In genomic region chr5:23387313-23387666, GRCm38 (mm10) we compare ENCODE assay signal across 8 mouse cellular contexts. TPM values are rescaled to one million over a fixed set of nuclear protein-coding genes. Genes with fewer than 3 reads are reported as not detected.
A peak's percentile ranks its signal among the peaks of the same experiment; 100 is the strongest.
DNase-seq lines count a peak whose midpoint lies in the region; ATAC-seq and TF ChIP-seq lines count a peak whose summit lies in the region.

No protein-coding gene starts in this region.

- no peak overlapping the region for H3K9ac ChIP-seq in lung, embryonic 15.5 days
- H3K9ac ChIP-seq in forebrain, embryonic 13.5 days, result peak overlapping the region; percentile 65; the same call in 1 of the 2 replicates
- H3K9ac ChIP-seq in intestine, postnatal 0 days (ENCODE audit: low read depth, low read length), result no peak overlapping the region
- no peak overlapping the region for H3K9ac ChIP-seq in neural tube, embryonic 13.5 days

- DNase-seq in lung, postnatal 14 days, result no peak
- no peak for DNase-seq in cerebellum, postnatal 36 days
- DNase-seq in left cerebral cortex, adult 9 months (ENCODE audit: low spot score in 2 of 2), result no peak
- DNase-seq in lung, adult 2 months, result no peak

- H3K4me1 ChIP-seq in lung, embryonic 15.5 days, result peaks cover 20% of the 10 kb centered on the region
- peaks cover 13% of the 10 kb centered on the region for H3K4me1 ChIP-seq in forebrain, embryonic 13.5 days
- H3K4me1 ChIP-seq in intestine, postnatal 0 days (replicated peaks; ENCODE audit: control insufficient read depth, insufficient read depth, low read length), result no peaks in the 10 kb centered on the region
- H3K4me1 ChIP-seq in neural tube, embryonic 13.5 days (replicated peaks), result peaks cover 32% of the 10 kb centered on the region
- peaks cover 8% of the 10 kb centered on the region for H3K4me1 ChIP-seq in lung, adult 2 months (ENCODE audit: control insufficient read depth, insufficient read depth, low read length)

- H3K9me3 ChIP-seq in lung, embryonic 15.5 days, result no peaks in the 10 kb centered on the region
- no peaks in the 10 kb centered on the region for H3K9me3 ChIP-seq in forebrain, embryonic 13.5 days (replicated peaks)
- no peaks in the 10 kb centered on the region for H3K9me3 ChIP-seq in intestine, postnatal 0 days (ENCODE audit: control insufficient read depth)
- H3K9me3 ChIP-seq in neural tube, embryonic 13.5 days, result no peaks in the 10 kb centered on the region

- no peak for TF ChIP-seq CTCF in intestine, postnatal 0 days (IDR thresholded peaks at IDR 0.05; ENCODE audit: low read depth)
- TF ChIP-seq CTCF in lung, adult 2 months (IDR thresholded peaks at IDR 0.05; ENCODE audit: insufficient read depth, low read length), result no peak

- no peaks in the 10 kb centered on the region for H3K27me3 ChIP-seq in lung, embryonic 15.5 days
- no peaks in the 10 kb centered on the region for H3K27me3 ChIP-seq in forebrain, embryonic 13.5 days
- no peaks in the 10 kb centered on the region for H3K27me3 ChIP-seq in intestine, postnatal 0 days (replicated peaks; ENCODE audit: control insufficient read depth, insufficient read depth, low read length)
- H3K27me3 ChIP-seq in neural tube, embryonic 13.5 days, result no peaks in the 10 kb centered on the region

- H3K36me3 ChIP-seq in lung, embryonic 15.5 days, result no peaks in the 10 kb centered on the region
- no peaks in the 10 kb centered on the region for H3K36me3 ChIP-seq in forebrain, embryonic 13.5 days (ENCODE audit: poor library complexity, severe bottlenecking)
- no peaks in the 10 kb centered on the region for H3K36me3 ChIP-seq in intestine, postnatal 0 days (ENCODE audit: control insufficient read depth, insufficient read depth)
- no peaks in the 10 kb centered on the region for H3K36me3 ChIP-seq in neural tube, embryonic 13.5 days

- peak overlapping the region; percentile 70 for H3K4me2 ChIP-seq in lung, embryonic 15.5 days
- H3K4me2 ChIP-seq in forebrain, embryonic 13.5 days, result peak overlapping the region; percentile 64
- peak overlapping the region; percentile 70 for H3K4me2 ChIP-seq in intestine, postnatal 0 days (replicated peaks; ENCODE audit: low read depth)
- H3K4me2 ChIP-seq in neural tube, embryonic 13.5 days, result peak overlapping the region; percentile 57

- H3K4me3 ChIP-seq in lung, embryonic 15.5 days, result peak overlapping the region; percentile 38; the same call in 1 of the 2 replicates
- no peak overlapping the region; the same call in 1 of the 2 replicates for H3K4me3 ChIP-seq in forebrain, embryonic 13.5 days
- H3K4me3 ChIP-seq in intestine, postnatal 0 days (ENCODE audit: low read depth, low read length), result no peak overlapping the region
- peak overlapping the region; percentile 42 for H3K4me3 ChIP-seq in neural tube, embryonic 13.5 days
- H3K4me3 ChIP-seq in lung, adult 2 months (replicated peaks; ENCODE audit: extremely low read depth, low read depth, low read length), result no peak overlapping the region

- H3K27ac ChIP-seq in lung, embryonic 15.5 days, result peak overlapping the region; percentile 87; the same call in 1 of the 2 replicates
- H3K27ac ChIP-seq in forebrain, embryonic 13.5 days, result peak overlapping the region; percentile 89; the same call in 1 of the 2 replicates
- no peak overlapping the region for H3K27ac ChIP-seq in intestine, postnatal 0 days (ENCODE audit: low read depth, low read length)
- peak overlapping the region; percentile 91 for H3K27ac ChIP-seq in neural tube, embryonic 13.5 days (replicated peaks)

- ATAC-seq in lung, embryonic 15.5 days (ENCODE audit: borderline replicate concordance, extremely low read depth, low FRiP score, low TSS enrichment), result no peak; the same call in 1 of the 2 replicates
- ATAC-seq in forebrain, embryonic 13.5 days, result peak; percentile 22
- no peak for ATAC-seq in intestine, postnatal 0 days
- ATAC-seq in neural tube, embryonic 13.5 days (ENCODE audit: low read depth), result no peak

- TF ChIP-seq POLR2A in lung, adult 2 months (IDR thresholded peaks at IDR 0.05; ENCODE audit: borderline replicate concordance, extremely low read depth, low read depth, low read length), result no peak

- WGBS in lung, embryonic 15.5 days, result 40% methylated on average over 2 of the region's 2 CpGs
- WGBS in forebrain, embryonic 13.5 days, result 46% methylated on average over 2 of the region's 2 CpGs
- WGBS in intestine, postnatal 0 days, result 60% methylated on average over 2 of the region's 2 CpGs
- 51% methylated on average over 2 of the region's 2 CpGs for WGBS in neural tube, embryonic 13.5 days
- 14% methylated on average over 2 of the region's 2 CpGs for WGBS in lung, adult 2 months

RNA-seq across cellular contexts. Expression of gene Kmt2e, which starts 47.0 kb away (rescaled TPM):
- 94.8 and 99.4 TPM in 2 replicates for polyA plus RNA-seq in lung, embryonic 15.5 days (2015; fragmentation: Nextera tagmentation; extraction: Ambion mirVana)
- 165 and 170 TPM in 2 replicates for polyA plus RNA-seq in forebrain, embryonic 13.5 days (2015; fragmentation: Nextera tagmentation; extraction: Ambion mirVana)
- polyA plus RNA-seq in intestine, postnatal 0 days (2015; fragmentation: Nextera tagmentation; extraction: Ambion mirVana), result 44.8 and 49.3 TPM in 2 replicates
- polyA plus RNA-seq in neural tube, embryonic 13.5 days (2015; fragmentation: Nextera tagmentation; extraction: Ambion mirVana), result 151 and 160 TPM in 2 replicates
- 22.2 and 22.9 TPM in 2 replicates for polyA plus RNA-seq in lung, adult 2 months (2012; rRNA removed)

Comparison
In these comparisons a context has a peak if more than half of its experiments do, and no peak if none do; other contexts are left out.
1. H3K4me3 ChIP-seq: peak in lung, embryonic 15.5 days (single experiment) and neural tube, embryonic 13.5 days (single experiment); none in forebrain, embryonic 13.5 days (single experiment), intestine, postnatal 0 days (single experiment) and lung, adult 2 months (single experiment).
2. Peak in every context shown above with its lines, with median percentiles within 50 percentile points of each other: H3K4me2 ChIP-seq.